Mouse (Mus musculus) lung, adult 2 months (tissue): ENCODE results near the gene Exoc3. TPM values are rescaled to one million over a fixed set of nuclear protein-coding genes. Genes with fewer than 3 reads are reported as not detected.

ENCODE experiments used
- DNase-seq: peaks from one replicate; pipeline ENCODE4 v3.0.0; 2022
- H3K4me1 ChIP-seq: fragments of 200-500 bp; 2 replicates; pipeline ENCODE4 v1.6.1; 2011; ENCODE audit warnings: low read length; ENCODE audit not compliant: control insufficient read depth, insufficient read depth
- H3K4me3 ChIP-seq: fragments of 200-500 bp; replicated peaks from 2 replicates; pipeline ENCODE3; 2011; ENCODE audit warnings: low read depth, mild to moderate bottlenecking, control low read depth, low read length; ENCODE audit errors: extremely low read depth
- CTCF ChIP-seq: fragments of 200-500 bp; IDR thresholded peaks from 2 replicates; pipeline ENCODE4 v1.5.1; 2011; ENCODE audit warnings: mild to moderate bottlenecking, low read length, control low read depth; ENCODE audit not compliant: insufficient read depth
- POLR2A ChIP-seq: fragments of 200-500 bp; IDR thresholded peaks from 2 replicates; pipeline ENCODE4 v1.6.1; 2011; ENCODE audit warnings: low read depth, mild to moderate bottlenecking, control low read depth, low read length, borderline replicate concordance; ENCODE audit errors: extremely low read depth
- WGBS: fragments of 180-500 bp; shearing (Covaris S2); methylation state at CpG from one replicate; pipeline ENCODE4 v1.1.7; 2018; 5-methylcytosine and 5-hydroxymethylcytosine counted together
- polyA plus RNA-seq: library from polyadenylated mRNA; depleted of rRNA; stranded (reverse); fragments of >200 nt; gene quantifications from 2 replicates; pipeline ENCODE4 v1.2.3, GENCODE M21; 2012; rRNA removed

Gene Exoc3
- polyA plus RNA-seq, 1 experiment = 30.2 TPM

- DNase-seq = no peak
- no peaks in the 10 kb centered on the region for H3K4me1 ChIP-seq
- 63% methylated on average over 3 of the region's 3 CpGs for WGBS
- TF ChIP-seq CTCF (no peak), POLR2A (no peak)
- no peak overlapping the region for H3K4me3 ChIP-seq
These were observed 65.2 kb downstream of the Exoc3 start for GRCm38 (mm10) chr13:74143282-74143681.

DNA sequence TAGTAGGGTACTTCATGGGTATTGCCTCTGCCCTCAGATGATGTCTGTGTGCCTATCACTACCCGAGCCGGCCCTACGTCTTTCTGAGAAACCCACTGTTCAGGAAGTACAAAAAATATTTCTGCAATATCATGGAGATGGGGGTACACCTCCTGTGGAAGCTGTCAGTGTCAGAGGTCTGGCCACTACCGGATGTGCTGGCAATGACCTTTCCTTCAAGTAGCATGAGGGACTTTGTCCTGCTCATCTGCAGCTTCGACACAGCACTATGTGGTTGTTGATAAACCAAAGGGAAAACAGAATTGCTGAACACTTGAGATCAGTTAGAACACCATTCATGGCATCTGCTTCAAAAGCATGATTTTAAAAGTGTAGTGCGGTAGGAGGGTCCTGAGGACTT, 67.7 kb downstream of the Exoc3 start:
- no peak overlapping the region for H3K4me3 ChIP-seq
- TF ChIP-seq CTCF (no peak), POLR2A (no peak)
- H3K4me1 ChIP-seq = no peaks in the 10 kb centered on the region
- WGBS = 91% methylated on average over 6 of the region's 6 CpGs
- no peak for DNase-seq

GRCm38 (mm10) chr13:74138906-74139647, 69.5 kb downstream of the Exoc3 start:
- 80% methylated on average over 7 of the region's 7 CpGs for WGBS
- no peaks in the 10 kb centered on the region for H3K4me1 ChIP-seq
- no peak for DNase-seq
- no peak for TF ChIP-seq CTCF
- TF ChIP-seq POLR2A = no peak
- no peak overlapping the region for H3K4me3 ChIP-seq

GRCm38 (mm10) chr13:74129909-74130308, 78.6 kb downstream of the Exoc3 start:
- no peak overlapping the region for H3K4me3 ChIP-seq
- TF ChIP-seq CTCF = no peak
- TF ChIP-seq POLR2A = no peak
- WGBS = 89% methylated on average over 6 of the region's 6 CpGs
- DNase-seq = no peak
- H3K4me1 ChIP-seq = no peaks in the 10 kb centered on the region

- 76% methylated on average over 7 of the region's 7 CpGs for WGBS
- DNase-seq = no peak
- no peak for TF ChIP-seq CTCF
- TF ChIP-seq POLR2A = no peak
These were observed 81.0 kb downstream of the Exoc3 start for GRCm38 (mm10) chr13:74127571-74127970.

DNA sequence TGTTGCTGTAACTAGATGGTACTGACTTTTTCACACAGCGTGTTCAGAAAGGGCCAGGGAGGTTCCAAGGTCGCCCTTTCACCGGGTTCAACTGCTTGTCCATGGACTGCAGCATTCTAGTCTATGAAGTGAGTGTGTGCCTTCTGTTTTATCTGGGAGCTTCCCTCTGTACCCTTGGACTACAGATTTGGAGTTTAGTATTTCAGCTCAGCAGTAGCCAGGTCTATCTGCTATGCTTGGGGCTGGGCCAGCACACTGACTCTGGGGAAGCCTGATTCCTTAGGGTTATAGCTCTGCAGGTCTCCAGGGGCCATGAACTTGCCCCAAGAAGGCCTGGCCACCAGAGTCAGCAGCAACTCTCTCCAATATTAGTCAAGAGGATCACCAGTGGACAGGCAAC, 85.9 kb downstream of the Exoc3 start:
- H3K4me1 ChIP-seq = no peaks in the 10 kb centered on the region
- H3K4me3 ChIP-seq = no peak overlapping the region
- no peak for DNase-seq
- no peak for TF ChIP-seq POLR2A
- no peak for TF ChIP-seq CTCF
- WGBS = 66% methylated on average over 3 of the region's 3 CpGs

More at GRCm38 (mm10) chr13:74127571-74127970, 81.0 kb downstream of the Exoc3 start:
- no peaks in the 10 kb centered on the region for H3K4me1 ChIP-seq
- no peak overlapping the region for H3K4me3 ChIP-seq

GRCm38 (mm10) chr13:74121795-74122330, 86.7 kb downstream of the Exoc3 start:
- Histone ChIP-seq H3K4me3 (no peak overlapping the region), H3K4me1 (no peaks in the 10 kb centered on the region)
- DNase-seq = no peak
- TF ChIP-seq POLR2A = no peak
- no peak for TF ChIP-seq CTCF
- 40% methylated on average over 14 of the region's 14 CpGs for WGBS

DNA sequence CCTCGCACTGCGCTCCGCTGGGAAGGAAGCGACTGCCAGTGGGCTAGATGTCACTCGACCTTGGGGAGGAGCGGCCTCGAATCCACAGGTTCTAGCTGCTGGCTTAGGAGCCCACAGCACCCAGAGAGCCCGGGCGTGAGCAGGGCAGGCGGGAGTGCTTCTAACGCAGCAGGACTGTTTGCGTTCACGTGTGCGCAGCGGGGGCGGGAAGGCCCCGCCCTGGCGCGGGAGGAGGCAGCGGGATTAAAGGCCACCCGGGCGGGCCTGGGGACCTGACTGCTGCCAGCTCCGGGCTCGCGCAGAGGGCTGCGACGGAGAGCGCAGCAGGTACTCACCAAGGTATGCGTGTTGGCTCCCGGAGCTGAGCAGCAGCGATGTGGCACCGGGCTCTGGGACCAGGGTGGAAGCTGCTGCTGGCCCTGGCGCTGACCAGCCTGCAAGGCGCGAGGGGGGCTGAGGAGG, 87.4 kb downstream of the Exoc3 start, which contains the start of gene Slc9a3:
TSS of gene Slc9a3 (plus strand) at position 317 of the 462 bp plus-strand sequence.
- DNase-seq = no peak

More for the DNA sequence above, 87.4 kb downstream of the Exoc3 start, which contains the start of gene Slc9a3:
- Histone ChIP-seq H3K4me3 (no peak within 1 kb of the TSS), H3K4me1 (no peaks in the 10 kb centered on the region)
- 2% methylated on average over 35 of the region's 35 CpGs for WGBS
- TF ChIP-seq POLR2A = no peak
- no peak for TF ChIP-seq CTCF

Other genes starting within 250 kb of the Exoc3 start
- gene Zdhhc11, start 244.9 kb downstream of the Exoc3 start, polyA plus RNA-seq = not detected in 2 replicates
- 13.2 and 13.4 TPM in 2 replicates for gene Tppp, start 199.3 kb downstream of the Exoc3 start, polyA plus RNA-seq
- 1.2 and 1.3 TPM in 2 replicates for gene Cep72, start 146.4 kb downstream of the Exoc3 start, polyA plus RNA-seq
- gene Slc9a3, start 87.3 kb downstream of the Exoc3 start, polyA plus RNA-seq = 0.34 and 0.96 TPM in 2 replicates
- 0.34 and 0.40 TPM in 2 replicates for gene Ahrr, start 83.6 kb upstream of the Exoc3 start, polyA plus RNA-seq
- gene Pdcd6, start 108.8 kb upstream of the Exoc3 start, polyA plus RNA-seq = 66.8 and 78.3 TPM in 2 replicates
- gene Sdha, start 141.5 kb upstream of the Exoc3 start, polyA plus RNA-seq = 65.4 and 101 TPM in 2 replicates
- 2.1 and 3.4 TPM in 2 replicates for gene Ccdc127, start 141.6 kb upstream of the Exoc3 start, polyA plus RNA-seq
- gene Lrrc14b, start 155.3 kb upstream of the Exoc3 start, polyA plus RNA-seq = 1.2 and 3.7 TPM in 2 replicates
- 0.19 and 0.39 TPM in 2 replicates for gene Zfp72, start 182.1 kb upstream of the Exoc3 start, polyA plus RNA-seq
- gene Ftl1-ps1, start 191.0 kb upstream of the Exoc3 start, polyA plus RNA-seq = 24.2 and 28.6 TPM in 2 replicates